Mouse (Mus musculus): ENCODE results near the gene Hdac10. TPM values are rescaled to one million over a fixed set of nuclear protein-coding genes. Genes with fewer than 3 reads are reported as not detected.

Gene Hdac10
- polyA plus RNA-seq, 1 experiment, result 46.9 TPM

DNA sequence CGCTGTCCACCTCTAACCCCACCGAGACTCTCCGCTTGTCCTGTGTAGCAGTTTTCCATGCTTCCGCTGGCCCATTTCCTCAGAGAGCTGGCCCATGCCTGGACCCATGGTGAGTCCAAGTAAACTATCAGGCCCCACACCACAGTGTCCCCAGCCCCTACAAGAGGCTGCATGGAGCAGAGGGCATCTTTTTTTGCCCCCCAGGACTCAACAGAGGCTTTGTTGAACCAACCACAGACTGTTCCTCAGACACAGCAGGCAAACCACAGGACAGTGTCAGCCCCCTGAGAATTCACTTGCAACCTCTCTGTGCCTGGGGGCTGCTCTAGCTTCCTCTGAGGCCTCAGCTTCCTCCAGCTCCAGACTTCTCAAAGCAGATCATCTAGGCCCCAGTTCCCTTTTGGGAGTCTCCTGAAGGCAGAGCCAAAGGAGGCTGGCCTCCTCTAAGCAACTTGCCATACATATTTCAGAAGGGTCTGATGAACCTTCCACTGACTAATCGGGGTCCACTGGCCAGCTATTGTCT, 43.1 kb upstream of the Hdac10 start:
- DNase-seq, result no peak
- no peak overlapping the region for H3K4me3 ChIP-seq (replicated peaks; ENCODE audit: extremely low read depth, low read depth, low read length)
- WGBS, result 88% methylated on average over 5 of the region's 5 CpGs
- no peak for TF ChIP-seq POLR2A (IDR thresholded peaks at IDR 0.05; ENCODE audit: borderline replicate concordance, extremely low read depth, low read depth, low read length)
- TF ChIP-seq CTCF (IDR thresholded peaks at IDR 0.05; ENCODE audit: insufficient read depth, low read length), result no peak
- H3K4me1 ChIP-seq (ENCODE audit: control insufficient read depth, insufficient read depth, low read length), result peaks cover 27% of the 10 kb centered on the region

DNA sequence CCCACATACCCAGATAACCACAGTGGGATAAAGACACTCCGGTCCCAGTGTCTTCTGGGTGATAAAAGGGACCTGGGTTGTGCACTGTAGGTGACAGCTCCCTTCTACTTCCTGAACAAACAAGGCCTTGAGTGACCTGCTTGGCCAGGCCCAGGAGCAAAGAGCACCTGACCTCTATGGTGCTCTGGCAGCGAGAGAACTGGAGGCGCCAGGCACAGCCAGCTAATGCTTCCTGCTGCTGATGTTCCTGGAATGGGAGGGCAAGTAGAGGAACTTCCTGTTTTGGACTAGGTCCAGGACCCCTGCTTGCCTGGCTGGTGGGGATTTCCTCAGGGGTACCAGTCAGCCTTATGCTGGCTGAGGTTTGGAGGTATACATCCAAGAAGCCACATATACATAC, 41.6 kb upstream of the Hdac10 start:
- peak; percentile 57 for DNase-seq
- Histone ChIP-seq H3K4me1 (ENCODE audit: control insufficient read depth, insufficient read depth, low read length) (peaks cover 27% of the 10 kb centered on the region), H3K4me3 (replicated peaks; ENCODE audit: extremely low read depth, low read depth, low read length) (no peak overlapping the region)
- 14% methylated on average over 3 of the region's 3 CpGs for WGBS
- no peak for TF ChIP-seq POLR2A (IDR thresholded peaks at IDR 0.05; ENCODE audit: borderline replicate concordance, extremely low read depth, low read depth, low read length)
- no peak for TF ChIP-seq CTCF (IDR thresholded peaks at IDR 0.05; ENCODE audit: insufficient read depth, low read length)

GRCm38 (mm10) chr15:89169431-89169830, 40.9 kb upstream of the Hdac10 start:
- TF ChIP-seq CTCF (IDR thresholded peaks at IDR 0.05; ENCODE audit: insufficient read depth, low read length), result no peak
- 0 out of 2 replicates have a peak, but pooled peaks have one; percentile 28 for TF ChIP-seq POLR2A (IDR thresholded peaks at IDR 0.05; ENCODE audit: borderline replicate concordance, extremely low read depth, low read depth, low read length)
- Histone ChIP-seq H3K4me3 (replicated peaks; ENCODE audit: extremely low read depth, low read depth, low read length) (peak overlapping the region; percentile 51), H3K4me1 (ENCODE audit: control insufficient read depth, insufficient read depth, low read length) (peaks cover 27% of the 10 kb centered on the region)
- DNase-seq, result peak; percentile 83
- 17% methylated on average over 10 of the region's 10 CpGs for WGBS

- TF ChIP-seq CTCF (IDR thresholded peaks at IDR 0.05; ENCODE audit: insufficient read depth, low read length) (no peak), POLR2A (IDR thresholded peaks at IDR 0.05; ENCODE audit: borderline replicate concordance, extremely low read depth, low read depth, low read length) (no peak)
- Histone ChIP-seq H3K4me1 (ENCODE audit: control insufficient read depth, insufficient read depth, low read length) (peaks cover 25% of the 10 kb centered on the region), H3K4me3 (replicated peaks; ENCODE audit: extremely low read depth, low read depth, low read length) (no peak overlapping the region)
- DNase-seq, result no peak
- 41% methylated on average over 10 of the region's 10 CpGs for WGBS
Observed at GRCm38 (mm10) chr15:89168922-89169321, 40.4 kb upstream of the Hdac10 start.

DNA sequence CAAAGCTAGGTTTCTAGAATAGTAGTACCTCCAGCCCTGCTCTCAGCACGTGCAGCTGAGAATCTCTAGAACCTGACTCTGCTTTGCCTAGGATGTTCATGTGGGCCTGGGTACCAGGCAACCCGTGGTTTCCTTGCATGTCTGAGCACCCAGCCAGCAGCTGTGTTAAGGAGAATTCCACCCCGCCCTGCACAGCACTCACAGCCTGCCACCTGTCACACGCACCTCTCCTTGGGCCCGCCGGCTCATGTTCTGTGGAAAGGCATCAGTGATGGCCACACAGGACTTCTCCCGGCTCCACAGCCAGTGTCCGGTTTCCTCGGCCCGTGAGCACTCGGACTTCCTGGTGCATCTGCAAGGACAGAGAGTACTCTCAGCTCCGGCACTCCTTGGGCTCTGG, 37.0 kb upstream of the Hdac10 start:
- 88% methylated on average over 12 of the region's 12 CpGs for WGBS
- peaks cover 18% of the 10 kb centered on the region for H3K4me1 ChIP-seq (ENCODE audit: control insufficient read depth, insufficient read depth, low read length)
- TF ChIP-seq POLR2A (IDR thresholded peaks at IDR 0.05; ENCODE audit: borderline replicate concordance, extremely low read depth, low read depth, low read length) (no peak), CTCF (IDR thresholded peaks at IDR 0.05; ENCODE audit: insufficient read depth, low read length) (no peak)
- no peak for DNase-seq
- H3K4me3 ChIP-seq (replicated peaks; ENCODE audit: extremely low read depth, low read depth, low read length), result no peak overlapping the region

GRCm38 (mm10) chr15:89161397-89161796, 32.9 kb upstream of the Hdac10 start:
- Histone ChIP-seq H3K4me1 (ENCODE audit: control insufficient read depth, insufficient read depth, low read length) (peaks cover 2% of the 10 kb centered on the region; the same call in 1 of the 2 replicates), H3K4me3 (replicated peaks; ENCODE audit: extremely low read depth, low read depth, low read length) (no peak overlapping the region)
- TF ChIP-seq POLR2A (IDR thresholded peaks at IDR 0.05; ENCODE audit: borderline replicate concordance, extremely low read depth, low read depth, low read length), result no peak
- TF ChIP-seq CTCF (IDR thresholded peaks at IDR 0.05; ENCODE audit: insufficient read depth, low read length), result no peak
- WGBS, result 70% methylated on average over 9 of the region's 9 CpGs
- peak; percentile 69 for DNase-seq

GRCm38 (mm10) chr15:89158516-89158915, 30.0 kb upstream of the Hdac10 start:
- DNase-seq, result no peak
- H3K4me3 ChIP-seq (replicated peaks; ENCODE audit: extremely low read depth, low read depth, low read length), result no peak overlapping the region
- TF ChIP-seq CTCF (IDR thresholded peaks at IDR 0.05; ENCODE audit: insufficient read depth, low read length) (no peak), POLR2A (IDR thresholded peaks at IDR 0.05; ENCODE audit: borderline replicate concordance, extremely low read depth, low read depth, low read length) (no peak)
- 95% methylated on average over 16 of the region's 16 CpGs for WGBS
- H3K4me1 ChIP-seq (ENCODE audit: control insufficient read depth, insufficient read depth, low read length), result peaks cover 2% of the 10 kb centered on the region; the same call in 1 of the 2 replicates

DNA sequence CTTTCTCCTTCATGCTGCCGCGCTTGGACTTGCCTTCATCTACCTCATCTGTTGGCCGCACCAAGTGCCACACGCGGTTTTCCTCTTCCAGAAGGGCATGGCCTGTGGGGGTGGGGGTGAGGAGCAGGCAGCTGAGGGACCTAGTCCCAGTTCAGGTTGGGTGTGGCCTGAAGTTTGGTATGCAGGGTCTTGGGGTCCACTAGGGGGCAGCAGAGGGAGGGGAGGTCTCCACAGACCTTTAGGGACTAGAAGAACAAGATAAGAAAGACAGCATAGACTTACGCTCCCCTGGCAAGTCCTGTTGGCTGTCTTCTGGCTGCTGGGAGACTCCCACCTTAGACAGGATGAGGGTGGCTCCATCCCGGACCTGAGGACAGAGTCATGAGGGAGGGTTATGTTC, 29.5 kb upstream of the Hdac10 start:
- DNase-seq, result peak; percentile 67
- Histone ChIP-seq H3K4me1 (ENCODE audit: control insufficient read depth, insufficient read depth, low read length) (peaks cover 2% of the 10 kb centered on the region; the same call in 1 of the 2 replicates), H3K4me3 (replicated peaks; ENCODE audit: extremely low read depth, low read depth, low read length) (no peak overlapping the region)
- WGBS, result 46% methylated on average over 7 of the region's 7 CpGs
- TF ChIP-seq CTCF (IDR thresholded peaks at IDR 0.05; ENCODE audit: insufficient read depth, low read length) (peak; percentile 77), POLR2A (IDR thresholded peaks at IDR 0.05; ENCODE audit: borderline replicate concordance, extremely low read depth, low read depth, low read length) (no peak)

DNA sequence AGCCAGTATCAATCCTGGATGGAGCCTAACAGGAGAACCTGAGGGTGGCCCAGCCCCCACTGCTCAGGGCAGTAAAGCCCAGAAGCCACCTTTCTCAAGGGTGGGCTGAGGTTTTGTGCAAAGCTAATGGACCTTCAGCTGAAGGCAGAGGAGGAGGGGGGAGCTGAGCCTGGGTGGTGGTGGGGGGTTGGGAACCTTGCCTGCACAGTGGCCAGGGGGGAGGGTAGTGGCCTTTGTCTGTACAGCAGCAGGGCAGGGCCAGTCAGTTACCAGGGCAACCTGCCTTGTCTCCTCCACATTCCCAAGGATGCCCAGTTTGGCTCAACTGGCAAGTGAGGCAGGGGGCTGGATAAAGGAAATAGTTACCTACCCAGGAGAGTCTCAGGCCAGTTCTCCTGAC, 23.8 kb upstream of the Hdac10 start:
- DNase-seq, result no peak
- Histone ChIP-seq H3K4me1 (ENCODE audit: control insufficient read depth, insufficient read depth, low read length) (peaks cover 3% of the 10 kb centered on the region), H3K4me3 (replicated peaks; ENCODE audit: extremely low read depth, low read depth, low read length) (no peak overlapping the region)
- no peak for TF ChIP-seq CTCF (IDR thresholded peaks at IDR 0.05; ENCODE audit: insufficient read depth, low read length)
- TF ChIP-seq POLR2A (IDR thresholded peaks at IDR 0.05; ENCODE audit: borderline replicate concordance, extremely low read depth, low read depth, low read length), result no peak

DNA sequence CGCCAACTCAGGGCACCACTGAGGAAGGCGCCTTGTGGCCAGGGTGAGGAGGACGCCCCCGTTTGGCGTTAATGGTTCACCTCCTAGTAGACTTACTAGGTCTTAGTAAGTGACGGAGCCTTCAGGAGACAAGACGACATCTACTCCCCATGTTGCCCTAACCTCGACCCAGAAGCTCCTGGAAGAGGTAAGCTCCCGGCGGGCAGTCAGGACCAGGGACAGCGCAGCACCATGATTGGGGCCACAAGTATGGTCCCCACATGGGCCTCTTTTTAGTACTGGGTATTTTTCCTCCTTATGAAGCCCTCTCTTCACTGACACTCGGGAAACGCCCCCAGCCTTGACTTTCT, 21.5 kb upstream of the Hdac10 start:
- WGBS, result 8% methylated on average over 13 of the region's 13 CpGs
- TF ChIP-seq POLR2A (IDR thresholded peaks at IDR 0.05; ENCODE audit: borderline replicate concordance, extremely low read depth, low read depth, low read length) (no peak), CTCF (IDR thresholded peaks at IDR 0.05; ENCODE audit: insufficient read depth, low read length) (no peak)
- DNase-seq, result no peak
- Histone ChIP-seq H3K4me1 (ENCODE audit: control insufficient read depth, insufficient read depth, low read length) (peaks cover 3% of the 10 kb centered on the region), H3K4me3 (replicated peaks; ENCODE audit: extremely low read depth, low read depth, low read length) (peak overlapping the region; percentile 53)
